Mouse (Mus musculus): ENCODE data around the gene Eif4a1.

Eif4a1 gene

GRCm38 (mm10) chr11:69699595-69699994, 27.4 kb upstream of the Eif4a1 start:
- no peak for ATAC-seq (ENCODE audit: low TSS enrichment)

GRCm38 (mm10) chr11:69698574-69698973, 26.4 kb upstream of the Eif4a1 start:
- no peak for ATAC-seq (ENCODE audit: low TSS enrichment)

- no peak for ATAC-seq (ENCODE audit: low TSS enrichment)
Measured at GRCm38 (mm10) chr11:69697396-69697795, 25.2 kb upstream of the Eif4a1 start.

- ATAC-seq (ENCODE audit: low TSS enrichment): peak; percentile 70; the same call in 1 of the 2 replicates
Measured at GRCm38 (mm10) chr11:69695361-69696181, 23.3 kb upstream of the Eif4a1 start, which contains the start of the genes Tnfsf12 and Tnfsfm13. TSS of gene Tnfsf12 (minus strand) at chr11:69695849. TSS of gene Tnfsfm13 (minus strand) at chr11:69696098.

GRCm38 (mm10) chr11:69695046-69695360, 22.8 kb upstream of the Eif4a1 start:
- ATAC-seq (ENCODE audit: low TSS enrichment): no peak; the same call in none of the 2 replicates

- ATAC-seq (ENCODE audit: low TSS enrichment): no peak
Measured at GRCm38 (mm10) chr11:69693421-69693965, 21.3 kb upstream of the Eif4a1 start.

GRCm38 (mm10) chr11:69692863-69693262, 20.6 kb upstream of the Eif4a1 start:
- ATAC-seq (ENCODE audit: low TSS enrichment): no peak

- ATAC-seq (ENCODE audit: low TSS enrichment): no peak
Measured at GRCm38 (mm10) chr11:69692196-69692811, 20.1 kb upstream of the Eif4a1 start.

GRCm38 (mm10) chr11:69689891-69690290, 17.7 kb upstream of the Eif4a1 start:
- no peak for ATAC-seq (ENCODE audit: low TSS enrichment)

- ATAC-seq (ENCODE audit: low TSS enrichment): no peak
Measured at GRCm38 (mm10) chr11:69687061-69687460, 14.8 kb upstream of the Eif4a1 start.

GRCm38 (mm10) chr11:69686377-69686776, 14.2 kb upstream of the Eif4a1 start:
- no peak for ATAC-seq (ENCODE audit: low TSS enrichment)

- no peak for ATAC-seq (ENCODE audit: low TSS enrichment)
Measured at GRCm38 (mm10) chr11:69685526-69686148, 13.4 kb upstream of the Eif4a1 start, which contains the start of gene Tnfsf13. TSS of gene Tnfsf13 (minus strand) at chr11:69685784.

- no peak for ATAC-seq (ENCODE audit: low TSS enrichment)
Measured at GRCm38 (mm10) chr11:69684936-69685335, 12.7 kb upstream of the Eif4a1 start.

- ATAC-seq (ENCODE audit: low TSS enrichment): no peak
Measured at GRCm38 (mm10) chr11:69684128-69684745, 12.0 kb upstream of the Eif4a1 start.

GRCm38 (mm10) chr11:69683576-69683975, 11.4 kb upstream of the Eif4a1 start:
- ATAC-seq (ENCODE audit: low TSS enrichment): no peak

- ATAC-seq (ENCODE audit: low TSS enrichment): peak; percentile 20; the same call in 1 of the 2 replicates
Measured at GRCm38 (mm10) chr11:69682840-69683533, 10.8 kb upstream of the Eif4a1 start.

- ATAC-seq (ENCODE audit: low TSS enrichment): no peak
Measured at GRCm38 (mm10) chr11:69682209-69682839, 10.1 kb upstream of the Eif4a1 start.

GRCm38 (mm10) chr11:69681314-69682208, 9.3 kb upstream of the Eif4a1 start, which contains the start of gene Senp3:
TSS of gene Senp3 (minus strand) at chr11:69682084.
- peak; percentile 93 for ATAC-seq (ENCODE audit: low TSS enrichment)

GRCm38 (mm10) chr11:69680136-69680855, 8.1 kb upstream of the Eif4a1 start:
- ATAC-seq (ENCODE audit: low TSS enrichment): no peak

Measured in frontal cortex, adult (tissue).